Mouse (Mus musculus): Measurements from ENCODE around the gene Spag6l. TPM values are rescaled to one million over a fixed set of nuclear protein-coding genes. Genes with fewer than 3 reads are reported as not detected.

Spag6l gene
- polyA plus RNA-seq, 2 experiments from 2014 or later = 0.96 TPM; not detected in 1

Other genes with a start within 250 kb of the Spag6l start
- under 1 TPM in 1 of 2 experiments, not detected in 1; 0.24 TPM for gene Fgd4, start 228.9 kb downstream of the Spag6l start, polyA plus RNA-seq (2017; shearing (Covaris generic))
- gene Olfr19, start 153.1 kb downstream of the Spag6l start, polyA plus RNA-seq (2017; shearing (Covaris generic)) = not detected
- gene Igll1, start 34.5 kb upstream of the Spag6l start, polyA plus RNA-seq (2017; shearing (Covaris generic)) = under 1 TPM in 1 of 2 experiments, not detected in 1; 0.15 TPM
- 10 to 100 TPM; 41.5 to 52.3 TPM for gene Top3b, start 41.3 kb upstream of the Spag6l start, polyA plus RNA-seq (2017; shearing (Covaris generic))
- gene Vpreb1, start 41.4 kb upstream of the Spag6l start, polyA plus RNA-seq (2017; shearing (Covaris generic)) = 1 to 10 TPM; 1.1 to 2.2 TPM
- 10 to 100 TPM in 1 of 2 experiments, 1 to 10 TPM in 1; 9.3 to 14.4 TPM for gene Ppm1f, start 67.0 kb upstream of the Spag6l start, polyA plus RNA-seq (2017; shearing (Covaris generic))
- 10 to 100 TPM; 30.9 to 34.1 TPM for gene Mapk1, start 153.9 kb upstream of the Spag6l start, polyA plus RNA-seq (2017; shearing (Covaris generic))
- 1 to 10 TPM; 3.2 to 3.8 TPM for gene Ypel1, start 240.2 kb upstream of the Spag6l start, polyA plus RNA-seq (2017; shearing (Covaris generic))